Mouse (Mus musculus) stomach, postnatal 0 days (tissue): ENCODE measurements around the gene Csrnp1. TPM values are rescaled to one million over a fixed set of nuclear protein-coding genes. Genes with fewer than 3 reads are reported as not detected.

Experiments
- ATAC-seq: fragments of 200-750 bp; cut with Nextera tagmentation; 2 replicates; pipeline ENCODE4 v1.8.0; 2017; ENCODE audit not compliant: low FRiP score, low TSS enrichment
- DNase-seq: peaks from one replicate; pipeline ENCODE4 v3.0.0-alpha.2; 2016; ENCODE audit warnings: low spot score
- H3K27ac ChIP-seq: fragments of 300-500 bp; sonication (generic); replicated peaks from 2 replicates; pipeline ENCODE4 v1.5.1; 2014; ENCODE audit warnings: mild to moderate bottlenecking, control low read depth
- H3K27me3 ChIP-seq: fragments of 300-500 bp; sonication (generic); 2 replicates; pipeline ENCODE4 v1.6.1; 2014; ENCODE audit warnings: low read length; ENCODE audit not compliant: control insufficient read depth, insufficient read depth
- H3K36me3 ChIP-seq: fragments of 300-500 bp; sonication (generic); 2 replicates; pipeline ENCODE4 v1.6.1; 2014; ENCODE audit warnings: low read length, mixed read lengths; ENCODE audit not compliant: control insufficient read depth, insufficient read depth
- H3K4me1 ChIP-seq: fragments of 300-500 bp; sonication (generic); replicated peaks from 2 replicates; pipeline ENCODE4 v1.6.1; 2014; ENCODE audit warnings: antibody characterized with exemption; ENCODE audit not compliant: control insufficient read depth, insufficient read depth
- H3K4me2 ChIP-seq: fragments of 300-500 bp; sonication (generic); replicated peaks from 2 replicates; pipeline ENCODE4 v1.6.1; 2014; ENCODE audit warnings: low read depth, mild to moderate bottlenecking, control low read depth, moderate library complexity
- H3K4me3 ChIP-seq: fragments of 300-500 bp; sonication (generic); 2 replicates; pipeline ENCODE4 v1.5.1; 2014; ENCODE audit warnings: low read depth, low read length, control low read depth
- H3K9ac ChIP-seq: fragments of 300-500 bp; sonication (generic); 2 replicates; pipeline ENCODE4 v1.6.1; 2014; ENCODE audit warnings: mild to moderate bottlenecking, low read length, control low read depth, mixed read lengths
- H3K9me3 ChIP-seq: fragments of 300-500 bp; sonication (generic); 2 replicates; pipeline ENCODE4 v1.6.1; 2016; ENCODE audit warnings: low read length; ENCODE audit not compliant: control insufficient read depth
- CTCF ChIP-seq: IDR thresholded peaks from 2 replicates; pipeline ENCODE4 v1.5.1; 2016; ENCODE audit warnings: antibody characterized with exemption, low read depth, mild to moderate bottlenecking, moderate library complexity
- EP300 ChIP-seq: optimal IDR thresholded peaks from 2 replicates; pipeline ENCODE3; 2016; ENCODE audit warnings: antibody characterized with exemption
- WGBS: fragments of 180-500 bp; shearing (Covaris S2); extraction: QIAGEN DNeasy Blood & Tissue Kit; methylation state at CpG from one replicate; pipeline ENCODE4 v1.1.7; 2014; 5-methylcytosine and 5-hydroxymethylcytosine counted together
- polyA plus RNA-seq: library from polyadenylated mRNA; unstranded; fragments of >200 nt; fragmentation: Nextera tagmentation; extraction: Ambion mirVana; gene quantifications from 2 replicates; pipeline ENCODE4 v1.2.1, GENCODE M21; 2015

Gene Csrnp1
- 5.5 and 5.6 TPM in 2 replicates for polyA plus RNA-seq

- no peak for ATAC-seq
- Histone ChIP-seq H3K27me3 (no peaks in the 10 kb centered on the region), H3K9me3 (no peaks in the 10 kb centered on the region), H3K4me3 (peak within 1 kb of the TSS; percentile 75), H3K4me2 (peak within 1 kb of the TSS; percentile 72), H3K9ac (peak within 1 kb of the TSS; percentile 92), H3K36me3 (no peaks in the 10 kb centered on the region), H3K4me1 (peaks cover 7% of the 10 kb centered on the region; the same call in 1 of the 2 replicates), H3K27ac (peak within 1 kb of the TSS; percentile 93)
- DNase-seq, result no peak
- TF ChIP-seq EP300, result no peak
- no peak for TF ChIP-seq CTCF
- 22% methylated on average over 14 of the region's 14 CpGs for WGBS
These were observed at the start of gene Csrnp1 for GRCm38 (mm10) chr9:119984536-119985011. Csrnp1 (minus strand) TSS chr9:119984658.

- Histone ChIP-seq H3K9ac (no peak overlapping the region), H3K4me3 (no peak overlapping the region), H3K9me3 (no peaks in the 10 kb centered on the region), H3K4me2 (no peak overlapping the region), H3K4me1 (no peaks in the 10 kb centered on the region), H3K27me3 (no peaks in the 10 kb centered on the region), H3K27ac (no peak overlapping the region), H3K36me3 (no peaks in the 10 kb centered on the region)
- ATAC-seq (peak; percentile 45; the same call in 1 of the 2 replicates), DNase-seq (no peak)
- WGBS, result 52% methylated on average over 6 of the region's 6 CpGs
- no peak for TF ChIP-seq EP300
- TF ChIP-seq CTCF, result peak; percentile 48
These were observed 48.3 kb upstream of the Csrnp1 start for GRCm38 (mm10) chr9:120032710-120033109.

GRCm38 (mm10) chr9:120030421-120030820, 46.0 kb upstream of the Csrnp1 start:
- DNase-seq (no peak), ATAC-seq (no peak)
- TF ChIP-seq EP300, result no peak
- TF ChIP-seq CTCF, result no peak
- Histone ChIP-seq H3K4me2 (no peak overlapping the region), H3K9me3 (no peaks in the 10 kb centered on the region), H3K4me1 (no peaks in the 10 kb centered on the region), H3K36me3 (no peaks in the 10 kb centered on the region), H3K9ac (no peak overlapping the region), H3K4me3 (no peak overlapping the region), H3K27ac (no peak overlapping the region), H3K27me3 (no peaks in the 10 kb centered on the region)
- WGBS, result 80% methylated on average over 10 of the region's 10 CpGs

- DNase-seq (no peak), ATAC-seq (no peak)
- Histone ChIP-seq H3K27me3 (no peaks in the 10 kb centered on the region), H3K9me3 (no peaks in the 10 kb centered on the region), H3K27ac (no peak overlapping the region), H3K9ac (no peak overlapping the region), H3K4me1 (no peaks in the 10 kb centered on the region), H3K4me2 (no peak overlapping the region), H3K4me3 (no peak overlapping the region), H3K36me3 (no peaks in the 10 kb centered on the region)
- 93% methylated on average over 6 of the region's 6 CpGs for WGBS
- TF ChIP-seq EP300 (no peak), CTCF (no peak)
These were observed 45.4 kb upstream of the Csrnp1 start for GRCm38 (mm10) chr9:120029880-120030279.

- H3K4me2 ChIP-seq, result peak overlapping the region; percentile 36
These were observed 43.1 kb upstream of the Csrnp1 start for GRCm38 (mm10) chr9:120027401-120028151.

GRCm38 (mm10) chr9:120024625-120025024, 40.2 kb upstream of the Csrnp1 start:
- Histone ChIP-seq H3K9me3 (no peaks in the 10 kb centered on the region), H3K27ac (no peak overlapping the region), H3K4me3 (no peak overlapping the region), H3K27me3 (no peaks in the 10 kb centered on the region), H3K4me2 (no peak overlapping the region), H3K9ac (no peak overlapping the region), H3K36me3 (no peaks in the 10 kb centered on the region), H3K4me1 (no peaks in the 10 kb centered on the region)
- ATAC-seq, result no peak
- no peak for TF ChIP-seq CTCF
- TF ChIP-seq EP300, result no peak
- DNase-seq, result no peak
- 76% methylated on average over 5 of the region's 5 CpGs for WGBS

More at GRCm38 (mm10) chr9:120027401-120028151, 43.1 kb upstream of the Csrnp1 start:
- Histone ChIP-seq H3K27me3 (no peaks in the 10 kb centered on the region), H3K4me1 (no peaks in the 10 kb centered on the region), H3K36me3 (no peaks in the 10 kb centered on the region), H3K4me3 (no peak overlapping the region), H3K9me3 (no peaks in the 10 kb centered on the region), H3K9ac (peak overlapping the region; percentile 35), H3K27ac (no peak overlapping the region; the same call in 1 of the 2 replicates)
- WGBS, result 8% methylated on average over 14 of the region's 14 CpGs
- TF ChIP-seq CTCF (peak; percentile 95), EP300 (no peak)
- ATAC-seq (peak; percentile 62), DNase-seq (peak; percentile 58)
